Mouse (Mus musculus) frontal cortex, postnatal 10 days (tissue): Measurements from ENCODE around the gene Tcaf2.

ENCODE experiments used
- DNase-seq, 2 experiments: peaks; one replicate each; pipeline ENCODE4 v3.0.0; 2022; ENCODE audit warnings: low spot score in 2 of 2, mixed read lengths in 1 of 2

The Tcaf2 gene

GRCm38 (mm10) chr6:42644912-42645549 is at the start of gene Tcaf2:
Tcaf2 (minus strand) TSS chr6:42645254.
- peak; percentile 34 to 55 for DNase-seq

DNA sequence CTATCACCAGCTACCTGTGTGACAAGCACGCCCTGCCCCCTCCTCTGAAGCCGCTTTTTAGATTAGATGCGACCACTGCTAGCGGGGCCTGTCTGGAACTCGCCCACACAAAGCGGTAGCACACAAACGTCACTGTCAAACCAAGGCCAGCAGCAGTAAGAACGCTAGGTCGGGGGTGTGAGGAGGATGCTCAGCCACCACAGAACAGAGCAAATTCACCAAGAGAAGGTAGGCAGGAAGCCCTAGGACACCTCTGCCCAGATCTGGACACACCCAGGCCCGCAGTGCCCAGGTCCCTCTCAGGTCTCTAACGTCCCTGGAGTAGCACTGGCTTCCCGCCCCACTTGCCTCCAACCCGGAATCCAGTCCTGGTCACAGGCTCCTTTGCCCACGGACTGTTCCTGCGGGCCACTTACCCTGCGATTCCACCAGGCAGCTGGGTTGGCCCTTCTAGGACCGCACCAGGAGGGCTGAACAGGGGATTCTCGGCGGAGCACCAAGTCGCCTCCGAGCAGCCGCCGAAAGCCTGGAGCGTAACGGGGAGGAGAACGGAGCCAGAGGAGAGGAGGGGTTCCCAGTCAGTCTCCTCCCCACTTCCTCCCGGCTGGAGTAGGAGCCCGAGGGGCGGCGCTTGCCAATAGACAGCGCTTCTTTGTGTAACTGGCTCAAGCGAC is 47.6 kb upstream of the Tcaf2 start:
- DNase-seq, result peak; percentile 84 to 86

DNA sequence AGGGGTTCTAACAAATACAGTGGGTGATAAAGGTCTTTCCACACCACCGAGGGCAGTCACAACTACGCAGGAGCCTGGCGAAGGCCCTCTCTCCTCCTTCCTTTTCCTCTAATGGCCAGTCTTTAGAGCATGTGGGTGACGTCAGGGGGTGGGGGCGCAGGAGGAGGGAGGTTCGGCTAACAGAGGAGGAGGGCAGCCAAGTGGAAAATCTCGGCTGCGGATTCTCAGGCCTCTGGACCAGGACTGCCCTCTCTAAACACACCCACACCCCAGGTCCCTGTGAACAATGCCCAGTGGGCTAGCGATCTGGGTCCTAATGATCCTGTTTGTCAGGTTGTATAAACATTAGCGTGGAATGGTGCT is 47.1 kb upstream of the Tcaf2 start:
- DNase-seq, result peak; percentile 69 to 75

GRCm38 (mm10) chr6:42689761-42690160 is 44.7 kb upstream of the Tcaf2 start:
- DNase-seq, result no peak

- DNase-seq, result no peak
Observed at GRCm38 (mm10) chr6:42687907-42688306, 42.9 kb upstream of the Tcaf2 start.

DNA sequence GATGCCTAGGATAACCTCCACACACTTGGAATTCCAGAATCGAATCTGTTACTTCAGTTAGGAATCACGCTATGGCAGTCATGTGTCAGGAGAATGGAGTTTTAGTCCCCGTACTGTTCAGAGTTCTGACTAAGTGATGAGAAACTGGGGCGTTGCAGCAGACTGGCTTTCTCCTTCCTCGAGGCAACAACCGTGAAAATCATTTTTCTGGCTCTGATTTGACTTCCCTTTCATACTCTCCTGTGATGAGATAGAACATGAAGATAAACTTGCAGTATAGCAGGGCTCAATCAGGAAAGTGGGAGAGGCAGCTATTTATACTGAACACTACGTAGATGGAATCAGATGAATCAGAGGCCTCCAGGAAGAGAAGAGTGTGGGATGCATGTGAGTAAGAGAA is 35.0 kb upstream of the Tcaf2 start:
- no peak for DNase-seq

DNA sequence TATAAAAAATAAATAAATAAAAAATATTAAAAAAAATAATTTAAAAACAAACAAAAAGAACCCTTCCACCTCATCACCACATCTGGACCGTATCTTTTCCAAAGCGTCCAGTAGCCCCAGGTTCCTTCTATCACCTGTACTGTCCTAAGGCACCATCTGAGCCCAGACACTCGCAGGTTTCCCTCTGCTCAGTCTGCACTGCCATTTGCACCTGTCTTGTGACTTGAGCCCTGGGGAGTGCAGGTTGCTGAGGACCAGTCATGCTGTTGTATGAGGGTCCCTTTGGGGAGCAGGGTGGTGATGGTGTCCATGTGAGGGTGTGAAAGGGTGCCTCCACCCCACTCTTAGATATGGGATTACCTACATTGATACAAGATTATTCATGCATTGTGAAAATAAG is 31.0 kb upstream of the Tcaf2 start:
- no peak for DNase-seq

DNA sequence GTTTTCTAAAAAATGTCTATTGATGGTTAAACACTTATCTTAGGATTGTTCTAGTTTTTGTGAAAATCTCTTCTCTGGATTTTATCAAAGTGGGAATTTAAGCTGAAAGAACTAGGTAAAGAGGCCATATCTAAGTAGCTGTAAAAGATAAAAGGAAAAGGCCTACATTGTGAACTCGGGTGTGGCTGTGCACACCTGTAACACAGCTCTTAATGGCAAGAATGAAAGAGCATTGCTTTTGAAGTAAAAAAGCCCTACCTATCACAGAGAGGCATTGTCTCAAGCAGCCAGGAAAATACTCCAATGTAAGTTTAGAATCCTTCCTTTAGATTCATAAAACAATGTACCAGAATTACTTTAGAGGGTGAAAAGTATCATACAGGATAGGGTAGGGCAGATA is 26.7 kb upstream of the Tcaf2 start:
- DNase-seq, result no peak

DNA sequence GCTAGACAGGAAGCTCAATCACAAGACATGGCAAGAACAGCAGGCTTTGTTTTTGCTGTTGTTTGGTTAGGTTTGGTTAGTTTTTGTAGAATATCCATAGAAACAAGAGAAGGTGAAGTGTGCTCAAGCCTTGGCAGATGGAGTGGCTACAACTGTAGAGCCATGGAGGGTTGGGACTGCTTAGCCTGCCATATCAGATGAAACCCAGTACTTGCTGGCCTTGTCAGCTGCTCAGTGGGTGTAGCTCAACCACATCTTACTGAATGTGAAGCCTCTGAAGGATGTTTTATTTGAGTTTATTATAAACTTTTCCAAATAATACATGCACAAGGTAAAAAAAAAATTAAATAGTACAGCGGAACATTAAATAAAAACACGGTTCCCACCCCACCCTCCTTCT is 22.7 kb upstream of the Tcaf2 start:
- no peak for DNase-seq

GRCm38 (mm10) chr6:42661739-42662138 is 16.7 kb upstream of the Tcaf2 start:
- DNase-seq, result no peak

DNA sequence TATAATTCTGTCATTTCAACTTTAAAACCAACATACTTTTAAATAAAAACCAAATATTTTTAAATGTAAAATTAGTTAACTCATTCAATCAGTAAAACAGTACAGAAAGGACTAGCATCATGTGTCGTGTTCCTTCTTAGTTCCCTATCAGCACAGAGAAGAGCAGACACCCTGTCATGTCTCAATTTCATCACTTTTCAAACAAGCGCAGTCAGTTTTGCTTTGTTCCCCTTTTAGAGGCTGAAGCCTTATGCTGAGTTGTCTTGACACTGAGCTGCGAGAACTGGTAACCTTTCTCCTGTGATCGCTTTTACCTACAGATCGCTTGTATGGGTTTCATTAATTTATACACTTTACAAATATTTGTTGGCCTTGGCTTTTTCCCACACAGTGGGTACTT is 10.7 kb downstream of the Tcaf2 start:
- no peak for DNase-seq

GRCm38 (mm10) chr6:42631395-42631794 is 13.7 kb downstream of the Tcaf2 start:
- DNase-seq, result no peak

- no peak for DNase-seq
Observed at GRCm38 (mm10) chr6:42616904-42617303, 28.1 kb downstream of the Tcaf2 start.

DNA sequence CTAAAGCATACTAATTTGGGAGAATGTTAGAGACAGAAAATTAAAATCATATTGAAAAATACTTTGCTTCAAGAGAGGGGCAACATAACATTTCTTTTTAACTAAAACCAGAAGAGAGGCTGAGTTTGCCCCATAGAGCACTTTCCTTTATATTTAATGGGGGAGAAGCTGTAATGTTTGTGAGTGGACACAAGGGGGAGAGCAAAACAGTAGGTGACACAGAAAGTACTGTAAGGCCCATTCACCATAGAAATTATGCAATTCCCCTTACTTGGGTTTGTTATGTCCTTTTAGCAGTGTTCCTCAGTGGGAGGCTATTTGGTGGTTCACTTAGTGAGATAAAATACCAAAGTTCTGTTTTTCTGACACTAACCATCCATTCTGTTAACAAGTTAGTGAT is 32.8 kb downstream of the Tcaf2 start:
- no peak for DNase-seq

- no peak for DNase-seq
Observed at GRCm38 (mm10) chr6:42610954-42611522, 34.0 kb downstream of the Tcaf2 start.

DNA sequence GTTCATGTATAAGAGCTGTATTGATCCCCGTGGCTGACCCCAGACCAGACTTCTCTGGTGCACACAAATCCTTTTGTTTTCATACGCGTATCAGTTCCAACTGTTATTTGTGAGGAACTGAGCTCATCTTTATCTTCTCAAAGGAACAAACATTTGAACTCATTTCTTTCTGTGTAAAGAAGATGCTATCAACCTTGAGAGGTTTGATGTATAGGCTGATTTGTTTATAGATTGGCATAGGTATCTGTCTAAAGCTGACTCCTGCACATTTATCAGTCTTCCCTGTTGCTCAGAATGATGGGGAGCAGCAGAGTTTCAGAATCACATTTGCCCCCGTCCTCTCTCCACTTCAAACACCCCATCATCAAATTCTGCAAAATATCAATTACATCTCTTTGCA is 47.5 kb downstream of the Tcaf2 start, which contains the start of gene Tcaf3:
Gene Tcaf3 (minus strand): TSS at position 101 of the 400 bp plus-strand sequence.
- DNase-seq, result no peak

- DNase-seq, result no peak
Observed at GRCm38 (mm10) chr6:42593138-42593882, 51.7 kb downstream of the Tcaf2 start.

DNA sequence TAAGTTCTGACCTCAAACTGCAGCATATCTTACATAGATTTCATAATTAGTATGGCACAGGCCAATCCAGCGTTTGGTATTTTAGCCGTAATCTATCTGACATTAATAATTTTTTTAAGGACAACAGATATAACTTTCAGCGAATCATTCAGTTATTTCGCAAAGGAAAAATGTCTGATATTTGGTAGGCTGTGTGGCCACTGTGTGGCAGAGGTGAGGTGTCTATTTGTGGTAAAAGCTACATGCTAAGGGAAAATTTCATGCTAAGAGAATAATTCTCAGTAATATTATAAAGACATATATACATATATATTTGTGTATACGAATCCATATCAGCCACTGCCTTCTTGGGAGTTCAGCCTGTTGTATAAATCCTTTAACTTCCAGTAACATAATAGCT is 58.5 kb downstream of the Tcaf2 start:
- no peak for DNase-seq

DNA sequence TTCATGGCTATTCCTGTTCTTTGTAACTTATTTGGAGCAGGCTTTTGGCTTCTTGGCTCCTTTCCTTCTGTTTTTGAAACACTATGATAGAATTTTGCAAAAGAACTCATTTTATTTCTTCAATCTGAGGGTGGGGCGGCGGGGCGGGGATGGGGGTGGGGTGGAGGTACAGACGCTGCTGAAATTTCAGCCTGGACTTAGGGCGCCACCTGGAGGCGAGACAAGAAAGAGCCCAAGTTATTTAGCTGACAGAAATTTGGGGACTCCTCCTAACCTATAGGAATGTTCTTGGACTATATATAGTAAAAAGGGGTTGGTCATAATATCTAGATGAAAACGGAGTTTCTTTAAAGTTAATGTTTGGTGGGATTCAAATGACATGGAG is 61.6 kb downstream of the Tcaf2 start:
- peak in 1 of 2 experiments; percentile 45 for DNase-seq

DNA sequence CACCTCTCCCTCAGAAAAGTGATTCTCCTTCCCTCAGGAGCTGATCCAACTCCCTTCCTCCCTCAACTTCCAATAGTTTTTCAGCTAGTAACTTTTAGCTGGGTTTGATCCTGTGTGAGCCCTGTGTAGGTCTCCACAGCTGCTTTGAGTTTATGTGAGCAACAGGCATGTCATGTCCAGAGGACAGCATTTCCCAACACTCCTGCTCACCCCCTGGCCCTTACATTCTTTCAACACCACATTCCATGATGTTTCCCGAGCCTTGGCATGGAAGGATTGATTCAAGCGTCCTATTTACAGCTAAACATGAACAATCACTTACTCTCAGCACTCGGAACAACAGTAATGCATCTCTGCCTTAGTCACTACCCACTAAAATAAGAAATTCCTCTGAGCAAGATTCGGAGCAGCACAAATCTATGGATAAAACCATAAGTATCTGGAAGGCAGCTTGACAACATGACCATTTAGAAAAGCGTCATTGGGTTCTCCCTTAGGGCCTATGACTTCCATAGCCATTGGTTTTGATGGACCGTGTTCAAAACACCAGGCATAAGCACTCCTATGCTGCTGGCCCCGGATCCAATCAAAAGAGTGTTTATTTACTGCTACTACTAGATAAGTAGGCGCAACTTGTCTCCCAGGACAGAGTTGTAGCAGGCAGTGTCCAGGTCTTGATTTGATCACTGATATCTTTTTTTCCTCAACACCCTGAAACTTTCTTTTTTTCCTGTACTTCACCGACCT is 62.1 kb downstream of the Tcaf2 start:
- DNase-seq, result no peak

- no peak for DNase-seq
Observed at GRCm38 (mm10) chr6:42578678-42579077, 66.4 kb downstream of the Tcaf2 start.

DNA sequence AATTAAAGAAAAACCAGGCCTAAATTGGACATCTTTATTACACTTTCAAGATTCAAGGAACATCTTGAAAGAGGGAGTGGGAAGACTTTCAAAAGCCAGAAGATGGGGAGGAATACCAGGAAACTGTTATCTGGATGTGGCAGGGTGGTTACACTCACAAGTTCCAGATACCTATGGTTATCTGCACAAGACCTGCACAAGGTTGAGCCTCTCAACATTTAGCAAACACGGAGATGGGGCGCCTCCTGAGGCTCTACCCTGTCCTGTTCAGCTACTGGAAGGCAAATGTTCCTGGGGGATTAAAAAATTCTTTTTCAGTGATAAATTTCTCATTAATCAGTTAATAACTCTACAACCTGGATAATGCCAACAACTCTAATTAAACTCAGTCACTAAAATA is 67.6 kb downstream of the Tcaf2 start:
- no peak for DNase-seq
